Mouse (Mus musculus): ENCODE results near the gene Pdzd7. TPM values are rescaled to one million over a fixed set of nuclear protein-coding genes. Genes with fewer than 3 reads are reported as not detected.

Gene Pdzd7
- polyA plus RNA-seq (2015; fragmentation: Nextera tagmentation; extraction: Ambion mirVana), result 0.78 and 1.1 TPM in 2 replicates

GRCm38 (mm10) chr19:45045651-45046050 lies at the start of gene Pdzd7:
Gene Pdzd7, minus strand, starts transcription at chr19:45045717.
- Histone ChIP-seq H3K4me3 (replicated peaks) (peak within 1 kb of the TSS; percentile 57), H3K9me3 (replicated peaks) (no peaks in the 10 kb centered on the region), H3K4me2 (peak within 1 kb of the TSS; percentile 92), H3K9ac (0 out of 2 replicates have a peak within 1 kb of the TSS, but pooled peaks have one; percentile 58), H3K36me3 (peaks cover 5% of the 10 kb centered on the region; the same call in 1 of the 2 replicates), H3K27me3 (peaks cover 33% of the 10 kb centered on the region), H3K4me1 (peaks cover 50% of the 10 kb centered on the region), H3K27ac (peak within 1 kb of the TSS; percentile 32; the same call in 1 of the 2 replicates)
- ATAC-seq (replicated peaks; ENCODE audit: low FRiP score), result no peak
- WGBS, result 64% methylated on average over 5 of the region's 5 CpGs

- H3K36me3 ChIP-seq, result no peaks in the 10 kb centered on the region
- H3K27ac ChIP-seq, result no peak overlapping the region
- no peak overlapping the region for H3K4me3 ChIP-seq (replicated peaks)
- no peaks in the 10 kb centered on the region for H3K9me3 ChIP-seq (replicated peaks)
- no peak for ATAC-seq (replicated peaks; ENCODE audit: low FRiP score)
- no peak overlapping the region for H3K4me2 ChIP-seq
- WGBS, result 15% methylated on average over 11 of the region's 11 CpGs
- H3K27me3 ChIP-seq, result peaks cover 100% of the 10 kb centered on the region
- H3K9ac ChIP-seq, result no peak overlapping the region
- H3K4me1 ChIP-seq, result peaks cover 45% of the 10 kb centered on the region
Measured at GRCm38 (mm10) chr19:45081841-45082550, 36.5 kb upstream of the Pdzd7 start.

- Histone ChIP-seq H3K4me3 (replicated peaks) (peak overlapping the region; percentile 31), H3K27me3 (peaks cover 100% of the 10 kb centered on the region), H3K27ac (no peak overlapping the region), H3K9me3 (replicated peaks) (no peaks in the 10 kb centered on the region), H3K4me2 (peak overlapping the region; percentile 60), H3K36me3 (no peaks in the 10 kb centered on the region), H3K4me1 (peaks cover 52% of the 10 kb centered on the region), H3K9ac (no peak overlapping the region)
- WGBS, result 0% methylated on average over 5 of the region's 5 CpGs
- no peak for ATAC-seq (replicated peaks; ENCODE audit: low FRiP score)
Measured at GRCm38 (mm10) chr19:45081279-45081678, 35.8 kb upstream of the Pdzd7 start.

DNA sequence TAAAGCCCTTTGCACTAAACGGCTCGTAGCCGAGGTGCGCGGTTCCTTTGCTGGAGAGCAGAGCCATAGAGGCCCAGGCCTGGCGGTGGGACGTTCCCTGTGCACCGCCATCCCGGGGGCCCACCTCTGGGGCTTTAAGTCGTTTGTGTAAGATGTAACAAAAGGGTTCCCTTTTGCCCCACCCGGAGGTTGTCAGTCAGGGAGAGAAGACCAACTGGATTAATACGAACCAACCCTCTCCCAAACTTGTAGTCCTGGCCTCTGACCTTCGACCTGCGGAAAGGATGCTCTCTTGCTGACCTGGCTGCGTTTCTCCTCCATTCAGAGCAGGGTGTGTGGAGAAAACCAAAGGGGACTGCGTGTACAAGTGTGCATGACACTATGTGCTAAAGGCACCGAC lies 35.2 kb upstream of the Pdzd7 start:
- peak overlapping the region; percentile 31 for H3K4me3 ChIP-seq (replicated peaks)
- peaks cover 100% of the 10 kb centered on the region for H3K27me3 ChIP-seq
- H3K36me3 ChIP-seq, result no peaks in the 10 kb centered on the region
- H3K9ac ChIP-seq, result 0 out of 2 replicates have a peak overlapping the region, but pooled peaks have one; percentile 37
- 1% methylated on average over 17 of the region's 17 CpGs for WGBS
- ATAC-seq (replicated peaks; ENCODE audit: low FRiP score), result no peak
- no peaks in the 10 kb centered on the region for H3K9me3 ChIP-seq (replicated peaks)
- H3K4me2 ChIP-seq, result peak overlapping the region; percentile 60
- H3K4me1 ChIP-seq, result peaks cover 58% of the 10 kb centered on the region
- no peak overlapping the region for H3K27ac ChIP-seq

DNA sequence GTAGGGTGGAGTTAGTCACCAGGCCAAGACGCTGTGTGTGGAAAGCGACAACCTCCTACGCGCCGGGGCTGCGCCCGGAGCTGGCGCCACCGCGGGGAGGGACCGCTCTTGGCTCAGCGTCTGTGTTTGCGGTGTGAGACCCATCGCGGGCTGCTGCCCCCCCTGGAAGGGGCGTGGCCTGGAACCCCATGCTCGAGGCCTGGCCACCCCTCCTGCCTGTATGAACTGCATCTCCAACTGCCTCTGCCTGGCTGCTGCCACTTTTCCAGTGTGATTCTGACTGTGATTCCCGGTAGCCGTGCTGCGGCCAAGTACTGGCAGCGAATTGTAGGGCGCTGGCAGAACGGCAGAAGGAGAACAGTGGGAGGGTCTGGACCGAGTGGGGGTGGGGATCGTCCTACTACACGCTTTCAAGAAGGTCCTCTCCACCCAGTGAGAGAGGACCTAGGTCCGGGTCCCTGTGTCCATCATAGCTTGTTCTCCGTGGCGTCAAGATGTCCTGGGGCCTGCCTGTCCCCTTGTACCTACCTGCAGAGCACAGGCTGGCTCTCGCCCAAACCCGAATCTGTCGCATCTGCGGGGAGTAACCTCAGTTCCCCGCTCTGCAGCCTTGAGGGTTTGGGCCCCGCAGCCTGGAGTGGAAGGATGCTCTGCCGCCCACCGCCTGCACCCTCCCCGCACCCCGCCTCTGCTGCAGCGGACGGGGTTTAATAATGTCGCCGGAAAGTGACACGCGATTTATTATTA lies 34.4 kb upstream of the Pdzd7 start:
- under 1% methylated on average over 45 of the region's 45 CpGs for WGBS
- peak overlapping the region; percentile 60 for H3K4me2 ChIP-seq
- H3K4me3 ChIP-seq (replicated peaks), result peak overlapping the region; percentile 31
- ATAC-seq (replicated peaks; ENCODE audit: low FRiP score), result 0 out of 2 replicates have a peak, but pooled peaks have one; percentile 17
- H3K27ac ChIP-seq, result peak overlapping the region; percentile 28
- peaks cover 63% of the 10 kb centered on the region for H3K4me1 ChIP-seq
- H3K9ac ChIP-seq, result peak overlapping the region; percentile 37; the same call in 1 of the 2 replicates
- no peaks in the 10 kb centered on the region for H3K36me3 ChIP-seq
- H3K9me3 ChIP-seq (replicated peaks), result no peaks in the 10 kb centered on the region
- H3K27me3 ChIP-seq, result peaks cover 97% of the 10 kb centered on the region

DNA sequence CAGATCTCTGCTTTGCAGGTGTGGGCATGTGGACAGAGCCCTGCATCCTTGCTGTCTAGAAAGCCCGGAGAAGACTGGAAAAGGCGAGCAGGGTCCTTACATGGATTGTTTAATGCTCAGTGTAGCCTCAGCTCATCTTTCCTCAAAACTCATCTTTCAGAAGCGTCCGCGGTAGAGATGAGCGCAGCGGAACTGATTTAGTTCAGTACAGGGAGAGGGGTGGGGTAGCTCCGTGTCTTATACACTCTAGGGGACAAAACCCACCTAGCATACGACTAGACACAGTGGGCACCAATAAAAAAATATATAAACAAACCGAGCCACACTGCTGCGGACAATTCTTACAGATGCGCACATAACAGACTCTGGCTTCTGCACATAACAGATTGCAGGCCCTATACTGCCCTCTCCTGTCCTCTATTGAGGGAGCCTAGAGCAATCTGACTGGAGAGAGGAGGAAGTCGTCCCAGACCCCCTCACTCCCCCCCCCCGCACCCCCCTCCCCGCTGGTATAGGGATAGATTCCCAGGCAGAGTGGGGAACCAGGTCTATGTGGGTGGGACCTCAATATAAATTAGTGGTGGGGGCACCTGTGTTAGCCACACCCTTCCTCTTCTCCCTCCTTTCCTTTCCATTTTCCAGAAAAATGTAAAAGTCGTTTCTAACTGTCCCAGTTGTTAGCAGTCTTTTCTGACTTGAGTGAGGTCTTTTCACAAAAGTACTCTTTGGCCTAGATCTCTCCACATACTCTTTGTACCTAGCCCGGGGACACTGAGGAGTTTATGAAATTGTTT lies 33.7 kb upstream of the Pdzd7 start:
- peak overlapping the region; percentile 28 for H3K27ac ChIP-seq
- peaks cover 89% of the 10 kb centered on the region for H3K27me3 ChIP-seq
- H3K4me3 ChIP-seq (replicated peaks), result peak overlapping the region; percentile 31
- WGBS, result 8% methylated on average over 17 of the region's 17 CpGs
- peak overlapping the region; percentile 60 for H3K4me2 ChIP-seq
- no peaks in the 10 kb centered on the region for H3K9me3 ChIP-seq (replicated peaks)
- peaks cover 63% of the 10 kb centered on the region for H3K4me1 ChIP-seq
- H3K9ac ChIP-seq, result 0 out of 2 replicates have a peak overlapping the region, but pooled peaks have one; percentile 37
- H3K36me3 ChIP-seq, result no peaks in the 10 kb centered on the region
- ATAC-seq (replicated peaks; ENCODE audit: low FRiP score), result 0 out of 2 replicates have a peak, but pooled peaks have one; percentile 15

GRCm38 (mm10) chr19:45077742-45078645 lies 32.5 kb upstream of the Pdzd7 start:
- peak overlapping the region; percentile 4; the same call in 1 of the 2 replicates for H3K27ac ChIP-seq
- no peak overlapping the region for H3K4me3 ChIP-seq (replicated peaks)
- no peaks in the 10 kb centered on the region for H3K36me3 ChIP-seq
- H3K9me3 ChIP-seq (replicated peaks), result no peaks in the 10 kb centered on the region
- 6% methylated on average over 20 of the region's 20 CpGs for WGBS
- peaks cover 66% of the 10 kb centered on the region for H3K4me1 ChIP-seq
- peak overlapping the region; percentile 96 for H3K4me2 ChIP-seq
- H3K27me3 ChIP-seq, result peaks cover 77% of the 10 kb centered on the region
- no peak for ATAC-seq (replicated peaks; ENCODE audit: low FRiP score)
- H3K9ac ChIP-seq, result no peak overlapping the region

- Histone ChIP-seq H3K36me3 (no peaks in the 10 kb centered on the region), H3K4me1 (peaks cover 66% of the 10 kb centered on the region), H3K4me2 (peak overlapping the region; percentile 96), H3K9me3 (replicated peaks) (no peaks in the 10 kb centered on the region), H3K4me3 (replicated peaks) (peak overlapping the region; percentile 62), H3K27me3 (peaks cover 68% of the 10 kb centered on the region), H3K9ac (peak overlapping the region; percentile 8; the same call in 1 of the 2 replicates), H3K27ac (peak overlapping the region; percentile 38; the same call in 1 of the 2 replicates)
- no peak for ATAC-seq (replicated peaks; ENCODE audit: low FRiP score)
- WGBS, result under 1% methylated on average over 62 of the region's 62 CpGs
Measured at GRCm38 (mm10) chr19:45076586-45077510, 31.3 kb upstream of the Pdzd7 start.

DNA sequence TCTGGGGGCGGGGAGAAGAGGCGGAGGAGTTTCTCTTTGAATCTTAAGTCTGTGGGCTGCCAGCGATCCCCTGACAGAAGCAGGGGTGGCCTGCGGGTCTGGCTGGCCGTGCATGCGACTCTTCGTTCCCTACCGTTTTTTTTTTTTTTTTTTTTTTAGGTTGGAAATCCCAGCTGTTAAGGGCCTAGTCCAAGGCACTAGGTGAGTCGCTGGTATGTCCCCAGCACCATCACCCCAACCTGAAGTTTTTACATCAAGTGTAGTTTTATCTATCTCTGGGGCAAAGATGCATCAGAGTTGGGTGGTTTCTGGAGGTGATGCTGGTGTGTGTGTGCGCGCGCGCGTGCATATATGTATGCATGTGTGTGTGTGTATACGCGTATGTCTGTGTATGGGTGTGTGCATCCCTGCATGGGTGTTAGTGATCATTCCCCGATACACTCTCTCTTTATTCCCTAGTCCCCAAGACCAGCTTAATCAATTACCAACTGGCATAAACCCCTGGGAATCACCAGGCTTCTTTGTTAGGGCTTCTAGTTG lies 30.6 kb upstream of the Pdzd7 start:
- Histone ChIP-seq H3K27me3 (peaks cover 65% of the 10 kb centered on the region), H3K27ac (no peak overlapping the region), H3K4me1 (peaks cover 65% of the 10 kb centered on the region), H3K9ac (peak overlapping the region; percentile 76; the same call in 1 of the 2 replicates), H3K36me3 (no peaks in the 10 kb centered on the region), H3K9me3 (replicated peaks) (no peaks in the 10 kb centered on the region), H3K4me3 (replicated peaks) (peak overlapping the region; percentile 62), H3K4me2 (peak overlapping the region; percentile 96)
- no peak for ATAC-seq (replicated peaks; ENCODE audit: low FRiP score)
- WGBS, result 7% methylated on average over 17 of the region's 17 CpGs
